Mouse (Mus musculus): Measurements from ENCODE around the gene Mrpl3. TPM values are rescaled to one million over a fixed set of nuclear protein-coding genes. Genes with fewer than 3 reads are reported as not detected.
"Not testable (repeated sequence)": the region's sequence is repeated elsewhere in the genome, so short reads cannot be mapped to it uniquely, and the experiment has no call there.

Mrpl3 gene
- polyA plus RNA-seq, 2 experiments, result 70.2 to 105 TPM

GRCm38 (mm10) chr9:105078460-105078859 lies 25.4 kb downstream of the Mrpl3 start:
- H3K4me2 ChIP-seq (replicated peaks; ENCODE audit: low read depth, low read length, severe bottlenecking), result no peak overlapping the region
- H3K4me1 ChIP-seq (ENCODE audit: control insufficient read depth, insufficient read depth, low read length), result no peaks in the 10 kb centered on the region
- H3K4me3 ChIP-seq (replicated peaks; ENCODE audit: low read length), result no peak overlapping the region
- H3K27ac ChIP-seq (replicated peaks; ENCODE audit: low read depth, low read length), result no peak overlapping the region
- peaks cover 34% of the 10 kb centered on the region for H3K36me3 ChIP-seq (ENCODE audit: control insufficient read depth, insufficient read depth, low read length)
- H3K9me3 ChIP-seq (ENCODE audit: control insufficient read depth, low read length), result no peaks in the 10 kb centered on the region
- DNase-seq (ENCODE audit: low spot score) (no peak), ATAC-seq (ENCODE audit: low FRiP score, low read depth) (no peak)
- no peak for TF ChIP-seq POLR2A (IDR thresholded peaks at IDR 0.05; ENCODE audit: borderline replicate concordance, extremely low read depth, insufficient read depth, insufficient read length)
- H3K27me3 ChIP-seq (ENCODE audit: control insufficient read depth, insufficient read depth, low read length), result no peaks in the 10 kb centered on the region
- 95% methylated on average over 4 of the region's 4 CpGs for WGBS
- no peak overlapping the region for H3K9ac ChIP-seq (ENCODE audit: low read depth, low read length, severe bottlenecking)

- WGBS, result 89% methylated on average over 3 of the region's 3 CpGs
- TF ChIP-seq POLR2A (IDR thresholded peaks at IDR 0.05; ENCODE audit: borderline replicate concordance, extremely low read depth, insufficient read depth, insufficient read length), result no peak
- Histone ChIP-seq H3K9me3 (ENCODE audit: control insufficient read depth, low read length) (no peaks in the 10 kb centered on the region), H3K4me3 (replicated peaks; ENCODE audit: low read length) (no peak overlapping the region), H3K4me1 (ENCODE audit: control insufficient read depth, insufficient read depth, low read length) (no peaks in the 10 kb centered on the region), H3K36me3 (ENCODE audit: control insufficient read depth, insufficient read depth, low read length) (peaks cover 19% of the 10 kb centered on the region), H3K27me3 (ENCODE audit: control insufficient read depth, insufficient read depth, low read length) (no peaks in the 10 kb centered on the region), H3K9ac (ENCODE audit: low read depth, low read length, severe bottlenecking) (no peak overlapping the region), H3K4me2 (replicated peaks; ENCODE audit: low read depth, low read length, severe bottlenecking) (no peak overlapping the region), H3K27ac (replicated peaks; ENCODE audit: low read depth, low read length) (no peak overlapping the region)
- DNase-seq (ENCODE audit: low spot score), result no peak
- ATAC-seq (ENCODE audit: low FRiP score, low read depth), result no peak
Measured at GRCm38 (mm10) chr9:105080246-105080645, 27.2 kb downstream of the Mrpl3 start.

- H3K4me2 ChIP-seq (replicated peaks; ENCODE audit: low read depth, low read length, severe bottlenecking), result no peak overlapping the region
- WGBS, result 39% methylated on average over 15 of the region's 15 CpGs
- no peak overlapping the region for H3K27ac ChIP-seq (replicated peaks; ENCODE audit: low read depth, low read length)
- DNase-seq (ENCODE audit: low spot score), result no peak
- H3K27me3 ChIP-seq (ENCODE audit: control insufficient read depth, insufficient read depth, low read length), result no peaks in the 10 kb centered on the region
- H3K9me3 ChIP-seq (ENCODE audit: control insufficient read depth, low read length), result no peaks in the 10 kb centered on the region
- no peak overlapping the region for H3K9ac ChIP-seq (ENCODE audit: low read depth, low read length, severe bottlenecking)
- no peak for TF ChIP-seq POLR2A (IDR thresholded peaks at IDR 0.05; ENCODE audit: borderline replicate concordance, extremely low read depth, insufficient read depth, insufficient read length)
- ATAC-seq (ENCODE audit: low FRiP score, low read depth), result no peak
- H3K4me1 ChIP-seq (ENCODE audit: control insufficient read depth, insufficient read depth, low read length), result no peaks in the 10 kb centered on the region
- no peaks in the 10 kb centered on the region for H3K36me3 ChIP-seq (ENCODE audit: control insufficient read depth, insufficient read depth, low read length)
- H3K4me3 ChIP-seq (replicated peaks; ENCODE audit: low read length), result no peak overlapping the region
Measured at GRCm38 (mm10) chr9:105100807-105101570, 48.0 kb downstream of the Mrpl3 start.

GRCm38 (mm10) chr9:105101911-105102310 lies 48.9 kb downstream of the Mrpl3 start:
- Histone ChIP-seq H3K27ac (replicated peaks; ENCODE audit: low read depth, low read length) (no peak overlapping the region), H3K27me3 (ENCODE audit: control insufficient read depth, insufficient read depth, low read length) (no peaks in the 10 kb centered on the region), H3K4me2 (replicated peaks; ENCODE audit: low read depth, low read length, severe bottlenecking) (no peak overlapping the region), H3K4me3 (replicated peaks; ENCODE audit: low read length) (no peak overlapping the region), H3K9me3 (ENCODE audit: control insufficient read depth, low read length) (no peaks in the 10 kb centered on the region), H3K36me3 (ENCODE audit: control insufficient read depth, insufficient read depth, low read length) (no peaks in the 10 kb centered on the region), H3K9ac (ENCODE audit: low read depth, low read length, severe bottlenecking) (no peak overlapping the region), H3K4me1 (ENCODE audit: control insufficient read depth, insufficient read depth, low read length) (no peaks in the 10 kb centered on the region)
- no peak for TF ChIP-seq POLR2A (IDR thresholded peaks at IDR 0.05; ENCODE audit: borderline replicate concordance, extremely low read depth, insufficient read depth, insufficient read length)
- ATAC-seq (ENCODE audit: low FRiP score, low read depth) (no peak), DNase-seq (ENCODE audit: low spot score) (no peak)
- 47% methylated on average over 1 of the region's 1 CpGs for WGBS

- no peak for ATAC-seq (ENCODE audit: low FRiP score, low read depth)
- no peak overlapping the region for H3K4me2 ChIP-seq (replicated peaks; ENCODE audit: low read depth, low read length, severe bottlenecking)
- TF ChIP-seq POLR2A (IDR thresholded peaks at IDR 0.05; ENCODE audit: borderline replicate concordance, extremely low read depth, insufficient read depth, insufficient read length), result no peak
- 71% methylated on average over 5 of the region's 5 CpGs for WGBS
- H3K4me1 ChIP-seq (ENCODE audit: control insufficient read depth, insufficient read depth, low read length), result no peaks in the 10 kb centered on the region
- DNase-seq (ENCODE audit: low spot score), result no peak
- H3K27me3 ChIP-seq (ENCODE audit: control insufficient read depth, insufficient read depth, low read length), result no peaks in the 10 kb centered on the region
- no peaks in the 10 kb centered on the region for H3K9me3 ChIP-seq (ENCODE audit: control insufficient read depth, low read length)
- no peak overlapping the region for H3K27ac ChIP-seq (replicated peaks; ENCODE audit: low read depth, low read length)
- H3K36me3 ChIP-seq (ENCODE audit: control insufficient read depth, insufficient read depth, low read length), result no peaks in the 10 kb centered on the region
- no peak overlapping the region for H3K9ac ChIP-seq (ENCODE audit: low read depth, low read length, severe bottlenecking)
- H3K4me3 ChIP-seq (replicated peaks; ENCODE audit: low read length), result no peak overlapping the region
Measured at GRCm38 (mm10) chr9:105103893-105104292, 50.9 kb downstream of the Mrpl3 start.

- not testable (repeated sequence) for H3K9ac ChIP-seq (ENCODE audit: low read depth, low read length, severe bottlenecking); H3K4me3 ChIP-seq (replicated peaks; ENCODE audit: low read length); H3K27ac ChIP-seq (replicated peaks; ENCODE audit: low read depth, low read length); H3K4me2 ChIP-seq (replicated peaks; ENCODE audit: low read depth, low read length, severe bottlenecking); H3K9me3 ChIP-seq (ENCODE audit: control insufficient read depth, low read length); ATAC-seq (ENCODE audit: low FRiP score, low read depth); DNase-seq (ENCODE audit: low spot score); H3K27me3 ChIP-seq (ENCODE audit: control insufficient read depth, insufficient read depth, low read length); H3K4me1 ChIP-seq (ENCODE audit: control insufficient read depth, insufficient read depth, low read length); H3K36me3 ChIP-seq (ENCODE audit: control insufficient read depth, insufficient read depth, low read length)
- WGBS, result 86% methylated on average over 3 of the region's 3 CpGs
Measured at GRCm38 (mm10) chr9:105125206-105125605, 72.2 kb downstream of the Mrpl3 start.

Other genes with a start within 250 kb of the Mrpl3 start
- gene Nudt16, start 78.6 kb downstream of the Mrpl3 start, polyA plus RNA-seq (2012; rRNA removed), result 7.6 and 8.3 TPM in 2 replicates
- 10.0 and 11.5 TPM in 2 replicates for gene Nudt16, start 78.6 kb downstream of the Mrpl3 start, polyA plus RNA-seq (2014; fragmentation: Nextera tagmentation; extraction: Ambion mirVana)
- gene 1700080E11Rik, start 91.9 kb downstream of the Mrpl3 start, polyA plus RNA-seq (2012; rRNA removed), result not detected in 2 replicates
- not detected in 2 replicates for gene 1700080E11Rik, start 91.9 kb downstream of the Mrpl3 start, polyA plus RNA-seq (2014; fragmentation: Nextera tagmentation; extraction: Ambion mirVana)

Data from limb, embryonic 14.5 days (tissue).